Mouse (Mus musculus): Measurements from ENCODE around the gene Ptdss2. TPM values are rescaled to one million over a fixed set of nuclear protein-coding genes. Genes with fewer than 3 reads are reported as not detected.

The Ptdss2 gene
- total RNA-seq, 2 experiments from 2014 or later: 50.1 to 53.9 TPM

GRCm38 (mm10) chr7:141121051-141121531, 1.1 kb upstream of the Ptdss2 start:
- DNase-seq: no peak

GRCm38 (mm10) chr7:141122689-141123516, 721 bp downstream of the Ptdss2 start:
- peak; percentile 93 for DNase-seq
- intact Hi-C loops (cut with DNase I): no loop called here

More at GRCm38 (mm10) chr7:141121051-141121531, 1.1 kb upstream of the Ptdss2 start:
- intact Hi-C loops (cut with DNase I): no loop called here

- DNase-seq: no peak
- intact Hi-C loops (cut with DNase I): no loop called here
Measured at GRCm38 (mm10) chr7:141123517-141123856, 1.3 kb downstream of the Ptdss2 start.

DNA sequence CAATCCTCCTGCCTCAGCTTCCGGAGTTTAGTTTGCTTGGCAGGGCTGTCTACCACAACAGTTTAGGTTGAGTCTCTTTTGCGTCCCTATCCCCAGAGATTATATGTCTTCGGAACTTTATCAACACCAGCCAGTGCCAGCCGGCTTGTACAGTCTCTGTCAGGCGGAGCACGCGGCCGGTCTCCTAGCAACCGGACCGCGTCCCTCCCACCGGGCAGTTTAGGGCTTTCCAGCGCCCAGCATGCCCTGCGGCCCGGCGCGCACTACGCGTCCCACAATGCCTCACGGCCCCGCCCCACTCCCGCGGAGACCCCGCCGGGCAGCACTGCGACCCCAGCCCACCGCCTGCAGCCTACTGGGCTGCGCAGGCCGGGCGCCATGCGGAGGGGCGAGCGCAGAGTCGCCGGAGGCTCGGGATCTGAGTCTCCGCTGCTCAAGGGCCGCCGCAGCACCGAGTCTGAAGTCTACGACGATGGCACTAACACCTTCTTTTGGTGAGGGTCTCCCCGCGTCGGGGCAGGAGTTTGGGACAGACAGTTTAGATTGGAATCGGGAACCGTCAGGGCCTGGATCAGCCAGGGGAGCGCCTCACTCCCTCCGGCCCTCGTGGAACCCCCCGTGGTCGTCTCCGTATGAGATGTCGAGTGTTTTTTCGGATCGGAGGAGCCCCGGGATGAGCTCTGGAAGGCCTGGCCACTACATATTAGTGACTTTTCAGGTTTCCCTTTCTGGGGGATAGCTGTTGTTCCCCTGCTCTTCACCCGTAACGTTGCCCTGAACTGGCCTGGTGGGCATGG, 9.0 kb downstream of the Ptdss2 start:
- intact Hi-C loops (cut with DNase I): no loop called here
- DNase-seq: peak; percentile 94

DNA sequence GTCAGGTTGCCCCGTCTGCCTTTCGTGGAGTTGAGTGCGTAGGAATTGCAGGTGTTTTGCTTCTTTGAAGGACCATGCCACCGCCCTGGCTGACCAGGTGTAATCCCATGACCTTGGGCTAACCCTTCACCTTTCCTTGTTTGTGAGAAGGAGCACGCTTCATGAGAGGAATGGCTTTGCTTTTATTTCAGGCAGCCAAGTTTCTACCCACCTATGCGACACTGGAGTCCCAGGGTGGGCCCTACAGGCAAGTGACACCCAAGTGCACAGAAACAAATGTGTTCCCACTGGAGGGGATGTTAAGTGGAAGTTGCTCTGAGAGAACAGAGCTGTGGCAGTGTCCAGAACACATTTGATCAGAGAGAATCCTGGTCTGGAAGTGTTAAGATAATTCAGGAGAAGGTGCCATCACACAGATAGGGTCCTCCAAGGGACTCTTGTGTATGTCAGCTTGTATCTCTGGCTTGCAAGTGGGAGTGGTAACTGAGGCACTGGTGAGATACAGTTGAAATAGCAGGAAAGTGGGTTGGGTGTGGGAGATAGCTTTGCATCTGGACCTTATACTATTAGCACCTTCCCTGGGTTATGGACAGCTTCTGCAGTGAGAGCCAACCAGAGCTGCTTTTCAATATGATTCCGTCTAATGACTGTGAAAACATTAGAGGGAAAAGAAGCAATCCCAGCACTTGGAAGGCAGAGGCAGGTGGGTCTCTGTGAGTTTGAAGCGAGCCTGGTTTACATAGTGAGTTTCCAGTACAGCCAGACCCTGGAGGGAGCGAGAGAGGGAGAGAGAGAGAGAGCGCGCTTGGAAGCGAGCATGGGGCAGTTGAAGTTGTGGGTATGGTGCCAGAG, 9.9 kb downstream of the Ptdss2 start:
- intact Hi-C loops (cut with DNase I): no loop called here
- no peak for DNase-seq

- intact Hi-C loops (cut with DNase I): no loop called here
- no peak for DNase-seq
Measured at GRCm38 (mm10) chr7:141141326-141141725, 19.1 kb downstream of the Ptdss2 start.

- DNase-seq: peak; percentile 32
- intact Hi-C loops (cut with DNase I): no loop called here
Measured at GRCm38 (mm10) chr7:141143112-141143511, 20.9 kb downstream of the Ptdss2 start.

- intact Hi-C loops (cut with DNase I): no loop called here
- no peak for DNase-seq
Measured at GRCm38 (mm10) chr7:141143861-141144260, 21.7 kb downstream of the Ptdss2 start.

DNA sequence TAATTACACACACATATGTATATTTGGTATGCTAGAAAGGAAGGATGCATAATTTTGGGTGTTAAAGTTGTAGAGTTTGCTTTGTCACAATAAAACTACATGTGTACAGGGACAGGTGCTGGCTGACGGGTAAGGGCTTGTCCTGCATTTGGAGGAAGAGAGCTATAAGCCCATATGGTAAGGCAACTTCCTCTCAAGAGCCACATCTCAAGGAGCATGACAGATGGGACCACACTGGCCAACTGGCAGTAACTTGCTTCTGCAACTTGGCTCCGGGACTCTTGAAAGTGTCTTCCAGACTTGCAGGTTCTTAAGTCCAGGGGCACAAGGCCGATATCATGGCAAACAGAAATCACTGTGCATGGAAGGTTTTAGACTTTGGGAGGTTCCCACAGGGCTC, 22.5 kb downstream of the Ptdss2 start:
- no peak for DNase-seq

DNA sequence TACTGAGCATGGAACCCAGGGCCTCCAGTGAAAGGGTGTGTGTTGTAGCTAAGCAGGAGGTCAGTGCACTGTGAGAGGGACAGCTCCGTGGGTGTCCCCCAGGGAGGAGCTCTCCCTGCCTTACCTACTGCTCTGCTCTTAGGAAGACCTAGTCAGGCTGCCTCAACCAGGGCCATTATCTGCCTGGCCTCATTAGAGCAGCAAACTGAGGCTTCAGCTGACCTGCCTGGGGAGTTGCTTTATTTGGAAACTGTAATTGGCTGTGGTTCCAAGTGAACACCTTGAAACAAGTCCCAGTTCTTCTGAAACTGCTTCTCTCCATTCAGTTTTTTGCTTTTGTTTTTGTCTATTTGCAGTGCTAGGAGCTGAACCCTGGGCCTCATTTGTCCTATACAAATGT, 23.2 kb downstream of the Ptdss2 start:
- intact Hi-C loops (cut with DNase I): no loop called here
- DNase-seq: no peak

More for the DNA sequence above, 22.5 kb downstream of the Ptdss2 start:
- intact Hi-C loops (cut with DNase I): no loop called here

DNA sequence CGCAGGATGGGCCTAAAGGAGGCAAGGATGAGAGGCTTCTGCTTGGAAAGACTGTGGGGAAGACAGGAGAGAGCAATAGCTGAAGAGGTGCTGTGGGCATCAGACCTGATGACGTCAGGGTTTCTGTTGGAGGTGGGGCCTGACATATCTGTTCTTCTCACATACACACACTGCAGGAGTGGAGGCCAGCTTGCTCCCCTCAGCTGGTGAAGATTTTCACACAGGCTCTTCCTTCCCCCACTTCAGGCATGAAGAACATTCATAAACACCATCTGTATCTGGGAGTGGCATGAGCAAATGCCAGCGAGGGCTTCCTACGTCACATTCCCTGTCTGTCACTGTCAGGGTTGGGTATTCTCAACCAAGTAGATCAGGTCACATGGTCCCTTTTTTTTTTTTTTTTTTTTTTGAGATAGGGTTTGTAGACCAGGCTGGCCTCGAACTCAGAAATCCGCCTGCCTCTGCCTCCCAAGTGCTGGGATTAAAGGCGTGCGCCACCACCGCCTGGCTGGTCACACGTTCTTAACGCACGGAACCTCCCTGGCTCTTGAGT, 23.9 kb downstream of the Ptdss2 start:
- no peak for DNase-seq

GRCm38 (mm10) chr7:141147044-141147443, 24.9 kb downstream of the Ptdss2 start:
- intact Hi-C loops (cut with DNase I): no loop called here
- peak; percentile 42 for DNase-seq

More for the DNA sequence above, 23.9 kb downstream of the Ptdss2 start:
- intact Hi-C loops (cut with DNase I): no loop called here

GRCm38 (mm10) chr7:141148639-141149038, 26.5 kb downstream of the Ptdss2 start:
- no peak for DNase-seq
- intact Hi-C loops (cut with DNase I): no loop called here

DNA sequence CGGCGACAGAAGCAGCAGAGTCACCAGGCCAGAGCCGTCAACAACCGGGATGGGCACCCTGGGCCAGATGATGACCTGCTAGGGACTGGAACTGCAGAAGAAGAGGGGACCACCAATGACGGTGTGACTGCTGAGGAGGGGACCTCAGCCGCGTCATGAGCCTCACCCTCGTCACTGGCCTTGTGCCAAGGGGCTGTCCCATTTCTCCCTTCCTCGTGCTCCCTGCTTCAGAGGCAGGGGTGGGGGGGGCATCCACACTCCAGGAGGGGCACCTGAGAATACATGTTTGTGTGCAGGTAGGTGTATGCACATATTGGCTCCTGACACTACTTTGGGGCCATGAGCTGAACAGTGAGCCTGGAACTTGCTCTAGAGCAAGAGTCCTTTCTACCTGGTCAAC, 33.2 kb downstream of the Ptdss2 start:
- DNase-seq: no peak
- intact Hi-C loops (cut with DNase I): no loop called here

GRCm38 (mm10) chr7:141164397-141164796, 42.2 kb downstream of the Ptdss2 start:
- intact Hi-C loops (cut with DNase I): no loop called here
- DNase-seq: no peak

DNA sequence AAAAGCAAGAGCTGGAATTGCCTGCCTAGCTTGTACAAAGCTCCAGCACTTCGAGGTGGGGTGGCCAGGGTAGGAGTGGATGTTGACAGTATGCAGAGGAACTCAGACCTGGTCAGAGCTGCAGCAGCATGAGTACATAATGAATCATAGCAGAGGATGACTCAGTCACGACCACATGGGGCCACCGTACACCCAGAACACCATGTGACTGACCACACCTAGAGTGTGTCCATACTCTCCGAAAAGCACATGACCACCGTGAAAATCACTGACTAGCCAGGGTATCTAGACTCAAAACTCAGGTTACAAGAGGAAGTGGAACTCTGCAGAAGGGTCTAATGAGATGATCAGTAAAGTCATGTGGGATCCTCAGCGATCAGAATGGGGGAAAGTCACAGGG, 42.7 kb downstream of the Ptdss2 start:
- intact Hi-C loops (cut with DNase I): no loop called here
- no peak for DNase-seq

- DNase-seq: peak; percentile 23
- intact Hi-C loops (cut with DNase I): no loop called here
Measured at GRCm38 (mm10) chr7:141167901-141168517, 45.8 kb downstream of the Ptdss2 start.

GRCm38 (mm10) chr7:141168518-141168953, 46.4 kb downstream of the Ptdss2 start:
- intact Hi-C loops (cut with DNase I): no loop called here
- no peak for DNase-seq

DNA sequence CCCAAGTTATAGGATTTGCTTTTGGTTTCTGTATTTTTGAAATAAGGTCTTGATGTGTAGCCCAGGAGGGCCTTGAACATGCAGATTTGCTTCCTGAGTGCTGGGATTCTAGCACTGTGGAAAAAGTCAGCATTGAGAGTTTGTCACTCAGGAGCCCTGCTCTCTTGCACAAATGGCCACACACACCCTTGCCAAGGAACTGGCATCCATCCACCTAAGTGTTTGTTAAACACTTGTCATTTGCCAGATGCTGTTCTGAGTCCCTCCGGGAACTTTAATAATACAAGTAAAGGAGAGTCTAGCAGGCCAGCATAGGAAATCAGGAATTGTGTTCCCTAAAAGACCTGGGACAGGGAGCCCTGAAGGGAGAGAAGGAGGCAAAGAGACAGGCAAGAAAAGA, 47.1 kb downstream of the Ptdss2 start:
- DNase-seq: peak; percentile 17
- intact Hi-C loops (cut with DNase I): no loop called here

GRCm38 (mm10) chr7:141169866-141170265, 47.7 kb downstream of the Ptdss2 start:
- DNase-seq: no peak

More at GRCm38 (mm10) chr7:141169866-141170265, 47.7 kb downstream of the Ptdss2 start:
- intact Hi-C loops (cut with DNase I): loop anchor here (10.0 kb wide), 3 partner anchors 105 to 315 kb away; partner anchors contain the start of genes B4galnt4, Bet1l, Cox8b and Gm45785

Data from left cerebral cortex, postnatal 4 days (tissue).